Mouse (Mus musculus) hindlimb bud, embryonic 11.5 days (tissue): Measurements from ENCODE around the gene Cmpk2.
"Not testable (repeated sequence)": the region's sequence is repeated elsewhere in the genome, so short reads cannot be mapped to it uniquely, and the experiment has no call there.

Experiments
- DNase-seq: peaks from one replicate; pipeline ENCODE4 v3.0.0-alpha.2; 2012; ENCODE audit warnings: low read depth, low spot score; ENCODE audit errors: extremely low spot score

The Cmpk2 gene

DNA sequence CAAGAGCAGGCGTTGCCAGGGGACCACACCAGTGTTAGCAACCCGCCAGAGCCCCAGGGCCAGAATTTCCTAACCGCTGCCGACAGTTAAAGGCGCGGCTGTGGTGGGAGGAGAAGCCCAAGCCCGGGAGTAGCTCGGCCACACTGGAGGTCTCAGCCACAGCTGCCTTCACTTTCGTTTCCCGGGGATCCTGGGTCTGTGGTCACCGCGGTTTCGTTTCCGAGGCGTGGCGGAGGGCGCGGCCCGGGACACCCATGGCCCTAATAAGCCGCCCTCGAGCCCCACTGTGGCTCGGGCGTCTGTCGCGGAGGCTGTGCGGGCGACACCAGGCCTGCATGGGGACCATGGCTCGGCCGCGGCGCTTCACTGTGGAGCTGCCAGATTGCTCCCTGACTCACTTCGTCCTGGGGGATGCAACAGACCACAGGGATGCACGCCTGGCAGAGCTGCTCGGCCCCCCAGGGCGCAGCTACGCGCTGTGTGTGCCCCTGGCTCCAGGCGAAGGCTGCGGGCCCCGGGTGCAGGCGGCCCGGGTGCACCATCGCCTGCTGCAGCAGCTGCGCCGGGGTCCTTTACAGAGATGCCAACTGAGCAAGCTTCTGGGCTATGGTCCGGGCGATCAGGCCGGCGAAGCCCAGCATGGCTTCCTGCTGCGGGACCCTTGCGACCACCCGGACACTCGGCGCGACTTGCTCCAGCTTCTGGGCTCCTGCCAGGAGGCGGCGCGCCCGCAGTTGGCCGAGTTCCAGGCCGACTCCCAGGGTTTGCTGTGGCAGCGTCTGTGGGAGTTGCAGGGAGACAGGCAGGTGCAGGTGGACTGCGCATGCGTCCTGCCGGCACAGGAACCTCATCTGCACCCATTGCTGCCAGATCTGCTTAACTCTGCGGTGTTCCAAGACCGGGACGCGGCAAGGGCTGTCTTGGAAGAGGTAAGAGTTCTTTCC lies at the start of gene Cmpk2:
Cmpk2 (plus strand) TSS at position 107 of the 944 bp plus-strand sequence.
- no peak for DNase-seq

DNA sequence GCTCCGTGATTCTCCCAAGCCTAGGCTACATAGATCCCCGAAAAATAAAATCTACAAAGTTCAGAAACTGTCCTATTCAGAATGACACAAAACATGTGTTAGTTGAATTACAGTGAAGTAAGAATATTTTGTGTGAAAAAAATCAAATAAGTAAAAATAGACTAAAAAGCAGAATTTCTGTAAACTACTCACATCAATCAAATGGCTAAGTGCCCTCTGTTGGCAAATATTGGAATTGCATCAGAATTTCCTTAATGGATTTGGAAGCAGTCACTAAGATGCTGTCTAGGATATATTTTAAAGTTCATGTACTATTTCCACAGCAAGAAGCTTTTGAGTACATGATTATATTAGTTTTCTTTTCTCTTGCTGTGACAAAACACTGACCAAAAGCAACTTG lies 44.2 kb upstream of the Cmpk2 start:
- DNase-seq: peak; percentile 46

DNA sequence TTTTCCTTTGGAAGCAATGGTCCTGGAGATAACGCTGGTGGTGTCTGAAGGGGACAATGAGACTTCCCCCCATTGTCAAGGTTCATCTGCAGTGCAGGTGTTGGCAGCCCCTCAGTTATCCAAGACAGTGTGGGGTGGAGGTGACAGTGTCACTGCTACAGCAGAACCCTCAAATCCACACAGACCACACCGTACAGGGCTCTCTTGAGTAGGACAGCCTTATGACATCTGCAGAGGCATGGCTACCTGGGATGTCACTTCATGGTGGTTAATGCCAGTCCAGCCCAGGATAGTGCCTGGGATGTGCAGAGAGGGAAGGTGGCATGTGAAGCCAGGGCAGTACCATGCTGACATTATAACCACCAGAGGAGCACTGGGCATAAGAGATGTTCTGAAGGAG lies 40.2 kb upstream of the Cmpk2 start:
- not testable (repeated sequence) for DNase-seq

DNA sequence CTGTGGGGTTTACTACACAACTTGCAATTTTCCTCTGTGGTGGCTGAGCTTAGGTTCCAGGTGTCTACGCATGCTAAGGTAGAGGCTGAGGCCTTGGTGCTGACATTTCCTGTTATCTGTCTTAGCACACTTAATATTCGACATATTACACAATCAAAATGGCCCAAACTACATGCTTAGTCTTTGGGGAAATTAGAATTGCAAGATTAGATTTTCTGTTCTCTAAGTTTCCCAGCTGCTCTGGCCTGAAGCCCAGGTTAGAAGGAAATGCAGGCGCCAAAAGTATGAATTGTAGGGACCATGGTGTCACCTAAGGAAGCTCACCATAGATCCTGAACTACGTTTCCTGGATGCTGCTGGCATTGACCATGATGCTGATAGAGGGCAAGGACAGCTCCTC lies 32.7 kb upstream of the Cmpk2 start:
- no peak for DNase-seq

DNA sequence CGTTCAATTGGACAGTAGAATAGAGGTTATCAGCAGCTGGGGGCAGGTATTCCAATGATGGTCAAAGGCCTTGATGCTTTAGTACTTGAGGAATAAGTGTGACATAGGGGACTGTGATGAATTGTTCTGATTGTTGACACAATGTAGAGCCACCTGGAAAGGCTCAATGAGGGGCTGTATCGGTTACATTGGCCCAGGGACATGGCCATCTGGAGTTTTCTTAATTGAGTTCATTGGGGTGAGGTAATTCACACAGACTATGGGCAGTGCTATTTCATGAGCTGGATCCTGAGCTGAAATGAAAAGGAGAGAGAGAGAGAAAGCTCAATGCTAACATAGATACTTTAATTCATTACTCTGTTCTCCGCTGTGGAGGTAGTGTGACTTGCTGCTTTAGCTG lies 31.1 kb upstream of the Cmpk2 start:
- DNase-seq: no peak

DNA sequence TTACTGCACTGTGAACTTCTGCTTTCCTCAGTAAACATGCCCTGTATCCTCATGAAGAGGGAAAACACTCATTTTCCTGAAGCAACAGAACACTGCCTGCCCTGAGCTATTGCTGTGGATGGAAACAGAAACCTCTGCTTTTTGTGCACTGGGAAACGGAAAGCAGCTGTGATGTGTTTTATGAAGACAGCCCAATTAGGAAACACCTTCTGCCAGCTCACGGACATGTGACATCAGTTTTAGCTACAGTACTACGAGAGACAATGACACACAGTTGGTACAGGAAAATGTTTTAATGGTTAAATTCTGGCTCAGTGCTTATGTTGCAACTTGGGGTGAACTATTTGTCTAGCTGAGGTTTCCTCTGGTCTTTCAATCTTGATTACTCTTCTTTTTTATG lies 29.6 kb upstream of the Cmpk2 start:
- DNase-seq: no peak

DNA sequence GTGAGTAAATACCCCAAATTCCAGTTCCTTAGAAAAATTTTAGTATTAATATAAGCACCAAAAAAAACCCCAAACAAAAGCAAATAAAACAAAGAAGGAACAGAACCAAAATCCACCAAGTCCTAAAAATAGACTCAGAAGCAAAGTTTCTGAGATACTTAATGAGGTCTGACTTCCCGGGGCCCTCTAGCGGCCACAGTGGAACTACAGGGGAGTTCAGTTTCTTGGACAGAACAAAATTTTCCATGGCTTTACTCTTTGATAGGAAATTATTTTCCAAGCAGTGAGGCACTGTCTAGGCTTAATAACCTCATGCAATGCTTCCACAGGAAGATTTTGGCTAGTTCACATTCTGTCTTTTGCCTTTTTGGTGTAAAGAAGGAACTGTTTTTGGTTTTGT lies 24.9 kb upstream of the Cmpk2 start:
- DNase-seq: peak; percentile 31

DNA sequence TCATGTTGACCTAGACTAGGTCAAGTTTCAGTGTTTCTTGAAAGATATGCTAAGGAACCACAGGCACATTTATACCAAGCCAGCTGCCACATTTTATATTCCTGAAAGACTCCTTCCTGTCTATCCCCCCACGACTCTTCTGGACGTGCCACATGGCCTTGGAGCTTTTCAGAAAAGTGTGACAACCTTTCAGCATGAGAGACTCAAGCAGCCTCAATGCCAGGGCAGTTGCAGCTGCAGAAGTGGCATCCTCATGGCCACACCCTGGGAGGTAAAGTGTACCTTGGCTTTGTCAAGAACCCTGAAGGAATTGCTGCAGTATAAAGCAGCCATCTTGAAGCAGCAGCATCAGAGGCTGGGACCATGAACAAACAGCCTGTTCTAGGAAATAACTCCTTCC lies 24.5 kb upstream of the Cmpk2 start:
- DNase-seq: no peak

DNA sequence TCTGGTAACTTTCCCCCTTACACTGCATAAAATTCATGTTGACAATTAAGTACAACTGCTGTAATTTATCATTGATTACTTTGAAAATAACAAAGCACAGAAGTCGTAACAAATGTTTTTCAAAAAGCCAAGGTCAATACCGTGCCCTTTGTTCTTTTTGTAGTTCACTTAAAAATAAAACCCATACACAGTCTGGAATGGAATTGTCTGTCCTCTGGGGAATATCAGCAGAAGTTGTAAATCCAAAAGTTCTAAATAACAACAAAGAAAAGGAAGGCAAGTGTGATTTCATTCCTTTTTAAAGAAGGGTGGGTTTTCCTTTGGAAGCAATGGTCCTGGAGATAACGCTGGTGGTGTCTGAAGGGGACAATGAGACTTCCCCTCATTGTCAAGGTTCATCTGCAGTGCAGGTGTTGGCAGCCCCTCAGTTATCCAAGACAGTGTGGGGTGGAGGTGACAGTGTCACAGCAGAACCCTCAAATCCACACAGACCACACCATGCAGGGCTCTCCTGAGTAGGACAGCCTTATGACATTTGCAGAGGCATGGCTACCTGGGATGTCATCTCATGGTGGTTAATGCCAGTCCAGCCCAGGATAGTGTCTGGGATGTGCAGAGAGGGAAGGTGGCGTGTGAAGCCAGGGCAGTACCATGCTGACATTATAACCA lies 22.5 kb upstream of the Cmpk2 start:
- no peak for DNase-seq

DNA sequence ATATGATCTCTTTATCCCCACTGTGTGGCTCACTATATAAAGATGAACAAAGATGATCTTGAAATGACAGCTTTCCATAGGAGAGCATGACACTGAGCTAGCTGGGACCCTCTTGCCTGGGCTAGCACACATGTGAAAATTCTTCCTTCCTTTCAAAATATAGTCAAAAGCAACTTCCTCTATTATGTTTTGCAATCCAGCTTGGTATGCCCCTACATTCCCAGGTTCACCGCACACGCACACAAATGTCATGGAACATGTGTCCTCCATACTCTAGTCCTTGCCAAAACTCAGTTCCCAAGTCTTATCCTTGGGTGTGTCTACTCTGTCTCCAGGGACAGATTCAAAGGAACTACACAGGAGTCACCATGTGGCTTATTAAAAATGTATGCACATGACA lies 19.5 kb upstream of the Cmpk2 start:
- DNase-seq: no peak

DNA sequence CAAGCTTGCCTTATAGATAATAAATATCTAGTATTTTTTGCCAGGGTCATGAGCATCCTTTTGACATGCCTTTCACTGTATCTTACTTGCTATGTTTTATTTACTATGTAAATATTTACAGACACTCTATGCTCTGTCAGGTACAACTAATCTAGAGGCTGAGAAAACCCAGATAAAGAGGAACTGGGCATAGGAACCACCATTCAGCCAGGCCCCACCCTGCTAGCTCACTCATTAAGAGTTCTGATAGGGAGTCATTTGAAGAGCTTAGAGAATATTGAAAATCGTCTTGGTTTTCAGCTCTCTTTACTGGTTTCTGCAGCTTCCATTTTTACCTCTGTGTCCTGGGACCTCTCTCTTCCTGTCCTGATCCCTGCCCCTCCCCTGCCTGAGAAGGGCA lies 17.9 kb upstream of the Cmpk2 start:
- no peak for DNase-seq

DNA sequence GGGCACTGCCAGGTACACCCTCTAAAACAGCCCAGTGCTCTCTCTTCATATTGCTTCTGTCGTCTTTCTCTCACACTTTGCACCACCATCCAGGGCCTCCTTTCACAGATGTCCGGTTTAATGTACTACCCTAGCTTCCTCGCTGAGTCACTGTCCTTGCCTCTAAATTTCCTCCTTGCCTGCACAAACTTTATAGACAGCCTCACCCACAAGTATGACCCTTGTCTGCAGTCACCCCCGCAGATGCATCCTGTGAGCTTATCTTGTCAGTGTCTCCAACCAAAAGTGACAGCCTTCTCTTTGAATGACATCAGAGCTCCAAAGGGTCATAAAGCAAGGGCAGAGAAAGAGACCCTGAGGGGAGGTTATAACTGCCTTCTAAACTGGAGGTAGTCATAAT lies 16.1 kb upstream of the Cmpk2 start:
- DNase-seq: no peak

DNA sequence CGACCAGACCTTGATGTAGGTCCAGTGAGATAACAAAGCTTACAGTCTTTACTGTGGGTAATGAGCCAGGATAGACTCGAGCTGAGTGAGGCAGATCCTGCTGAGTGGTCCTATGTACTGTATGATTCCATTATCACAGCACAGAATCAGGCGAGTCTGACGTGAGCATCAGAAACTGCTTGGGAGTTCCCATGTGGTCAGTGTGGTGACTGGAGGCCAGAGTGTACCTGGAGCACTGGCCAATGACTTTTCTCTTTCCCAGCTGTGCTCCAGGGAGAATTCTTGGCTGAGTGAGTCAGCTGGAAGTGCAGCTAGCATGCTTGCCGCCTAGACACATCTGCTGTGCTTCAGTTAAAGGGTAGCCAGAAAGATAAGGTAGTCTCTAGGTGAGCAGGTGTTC lies 14.3 kb upstream of the Cmpk2 start:
- DNase-seq: no peak

DNA sequence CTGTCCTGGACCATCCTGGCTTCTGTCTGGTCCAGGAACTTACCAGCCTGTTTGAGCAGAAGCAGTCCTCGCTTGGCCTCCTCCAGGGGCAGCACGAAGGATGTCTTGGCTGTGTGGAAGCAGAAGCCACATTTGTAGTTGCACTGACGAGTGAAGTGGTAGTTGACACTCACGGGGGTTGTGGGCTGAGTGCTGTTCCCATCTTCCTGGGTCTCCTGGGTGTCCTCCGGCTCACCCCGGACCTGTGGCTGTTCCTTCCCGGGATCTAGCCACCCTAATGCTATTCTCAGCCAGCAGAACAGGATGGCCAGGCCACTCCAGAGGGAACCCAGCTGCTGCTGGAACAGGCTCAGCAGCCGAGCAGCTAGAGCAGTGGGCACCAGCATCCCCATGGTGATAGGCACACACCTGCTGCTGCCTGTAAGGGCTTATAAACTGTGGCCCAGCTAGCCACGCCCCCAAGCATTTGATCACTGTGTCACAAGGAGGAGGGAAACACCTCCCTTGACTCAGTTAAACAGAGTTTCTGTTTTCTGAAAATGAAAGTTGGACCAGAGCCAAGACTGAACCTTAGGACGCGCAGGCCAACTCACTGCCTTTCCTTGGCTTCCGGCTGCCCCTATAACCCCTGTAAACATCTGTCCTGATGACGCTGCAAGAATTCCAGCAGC lies 12.8 kb upstream of the Cmpk2 start, which contains the start of gene Rsad2:
Rsad2 (minus strand) TSS at position 425 of the 671 bp plus-strand sequence.
- no peak for DNase-seq

DNA sequence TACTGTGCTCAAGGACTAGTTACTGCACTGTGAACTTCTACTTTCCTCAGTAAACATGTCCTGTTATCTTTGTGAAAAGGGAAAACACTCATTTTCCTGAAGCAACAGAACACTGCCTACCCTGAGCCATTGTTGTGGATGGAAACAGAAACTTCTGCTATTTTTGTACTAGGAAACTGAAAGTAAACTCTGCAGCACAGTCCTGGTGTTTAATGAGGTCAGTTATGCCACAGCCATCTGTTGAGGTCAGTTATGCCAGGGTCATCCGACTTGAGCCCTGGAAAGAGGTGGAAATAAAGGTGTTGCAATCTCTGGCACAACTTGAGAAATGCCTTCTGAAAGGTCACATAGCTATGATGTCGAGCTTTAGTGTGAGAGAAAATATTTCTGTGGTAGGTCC lies 8.9 kb upstream of the Cmpk2 start:
- DNase-seq: no peak

DNA sequence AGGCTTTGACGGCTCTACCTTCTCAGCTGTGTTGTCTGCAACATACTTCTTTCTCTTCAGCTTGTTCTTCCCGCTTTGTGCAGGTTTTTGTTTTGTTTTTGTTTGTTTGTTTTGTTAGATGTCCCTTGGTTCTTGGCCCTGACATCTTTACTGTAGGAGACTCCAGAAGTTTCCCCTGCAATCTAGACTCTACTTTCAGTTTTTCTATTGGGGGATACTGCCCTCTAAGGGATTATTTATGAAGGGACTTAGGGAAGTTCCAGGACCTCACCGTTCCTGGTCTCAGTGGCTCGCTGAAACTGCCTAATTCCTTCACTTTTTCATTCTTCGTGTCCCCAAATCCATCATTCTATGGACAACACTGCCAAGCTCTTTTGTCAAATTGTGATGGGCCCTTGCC lies 3.4 kb upstream of the Cmpk2 start:
- DNase-seq: no peak

DNA sequence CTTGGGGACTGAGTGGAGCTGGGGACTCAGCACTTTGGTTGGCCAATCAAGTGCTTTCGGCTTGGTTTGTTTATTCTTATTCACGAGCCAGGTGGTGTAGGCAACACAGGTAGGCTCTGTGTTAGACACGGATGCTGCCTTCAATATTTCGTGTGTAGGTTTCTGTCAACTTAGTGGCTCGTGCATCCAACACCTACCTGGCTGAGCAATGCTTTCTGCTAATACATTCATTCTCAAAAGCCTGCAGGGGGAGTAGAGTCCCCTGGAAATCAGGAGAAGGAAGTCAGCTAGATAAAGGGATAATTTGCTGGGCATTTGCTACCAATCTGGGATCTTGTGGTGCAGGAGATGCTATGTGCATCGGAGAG lies 1.0 kb downstream of the Cmpk2 start:
- DNase-seq: no peak

DNA sequence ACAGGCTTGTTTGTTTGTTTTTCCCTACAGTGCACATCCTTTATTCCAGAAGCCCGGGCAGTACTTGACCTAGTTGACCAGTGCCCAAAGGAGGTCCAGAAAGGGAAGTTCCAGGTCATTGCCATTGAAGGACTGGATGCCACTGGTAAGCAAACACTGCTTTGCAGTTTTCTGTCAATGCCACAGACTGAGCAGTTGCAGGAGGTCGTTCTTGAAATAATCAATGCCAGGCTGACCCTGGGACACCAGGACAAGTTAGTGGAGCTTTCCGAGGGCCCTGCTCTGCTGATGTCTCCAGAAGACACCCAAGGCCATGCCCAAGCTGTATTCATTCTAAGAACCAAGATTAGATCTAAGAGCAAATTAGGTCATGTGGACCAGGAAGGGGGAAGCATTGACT lies 2.4 kb downstream of the Cmpk2 start:
- no peak for DNase-seq

DNA sequence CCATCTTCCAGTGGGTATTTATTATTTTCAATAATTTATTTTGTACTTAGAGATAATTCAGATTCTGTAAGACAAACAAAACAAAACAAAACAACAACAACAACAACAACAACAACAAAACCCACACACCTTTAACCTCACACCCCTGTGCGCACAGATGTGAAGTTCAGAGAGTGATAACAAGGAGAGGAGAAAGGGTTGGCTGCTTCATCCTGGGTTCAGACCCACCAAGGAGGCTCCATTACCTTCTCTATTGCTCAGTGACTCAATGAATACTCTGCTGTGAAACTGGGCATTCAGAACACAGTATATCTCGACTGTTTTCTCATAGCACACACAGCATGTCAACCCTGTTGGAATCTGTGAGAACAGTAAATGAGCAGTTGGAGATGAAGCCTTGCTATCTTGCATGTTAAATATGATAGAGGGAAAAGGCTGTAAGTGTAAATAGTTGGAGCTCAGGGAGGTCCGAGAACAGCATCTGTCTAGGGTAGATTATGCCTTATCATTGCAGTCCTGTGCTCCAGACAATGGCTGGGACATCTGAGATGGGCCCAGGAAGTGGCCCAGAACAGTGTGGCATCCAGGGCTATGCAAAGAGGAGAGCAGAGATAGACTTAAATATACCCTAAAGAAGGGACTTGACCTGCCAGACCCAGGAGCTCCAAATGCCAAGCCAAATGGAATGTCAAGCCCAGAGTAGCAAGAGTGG lies 3.9 kb downstream of the Cmpk2 start:
- DNase-seq: no peak

DNA sequence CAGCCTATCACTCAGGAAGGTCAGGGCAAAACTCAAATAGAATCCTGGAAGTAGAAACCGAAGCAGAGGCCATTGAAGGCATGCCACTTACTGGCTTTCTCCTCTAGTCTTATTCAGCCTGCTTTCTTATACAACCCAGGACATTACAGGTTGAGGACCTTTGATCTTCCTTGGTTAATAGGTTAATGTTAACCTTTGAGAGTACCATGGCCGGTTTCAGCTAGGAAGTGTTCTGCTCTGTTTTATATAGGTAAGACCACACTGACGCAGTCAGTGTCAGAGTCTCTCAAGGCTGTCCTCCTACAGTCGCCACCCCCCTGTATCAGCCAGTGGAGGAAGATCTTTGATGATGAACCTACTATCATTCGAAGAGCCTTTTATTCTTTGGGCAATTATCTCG lies 4.7 kb downstream of the Cmpk2 start:
- no peak for DNase-seq

DNA sequence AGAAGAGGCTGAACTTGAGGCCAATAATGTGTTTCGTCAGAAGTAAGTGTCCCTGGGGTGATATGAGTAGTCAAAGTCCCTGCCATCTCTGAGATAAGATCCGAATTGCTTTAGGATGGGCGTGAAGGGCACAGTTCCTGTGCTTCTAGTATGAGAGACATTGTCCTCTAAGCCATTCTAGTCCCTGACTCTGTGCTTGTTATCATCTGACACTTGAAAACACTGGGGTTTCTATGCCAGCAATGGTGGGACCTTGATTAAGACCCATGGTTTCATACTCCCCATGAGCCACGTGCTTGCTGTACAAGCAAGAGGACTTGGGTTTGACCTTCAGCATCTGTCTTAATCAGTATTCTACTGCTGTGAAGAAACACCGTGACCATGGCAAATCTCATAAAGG lies 8.2 kb downstream of the Cmpk2 start:
- no peak for DNase-seq
